Mouse (Mus musculus) gastrocnemius, postnatal 10 days (tissue): Measurements from ENCODE around the gene Vmn1r9. TPM values are rescaled to one million over a fixed set of nuclear protein-coding genes. Genes with fewer than 3 reads are reported as not detected.
"Not testable (repeated sequence)": the region's sequence is repeated elsewhere in the genome, so short reads cannot be mapped to it uniquely, and the experiment has no call there.

Experiments
- DNase-seq: peaks from one replicate; pipeline ENCODE4 v3.0.0; 2021; ENCODE audit warnings: mixed read lengths
- long read RNA-seq, 2 experiments: library from polyadenylated mRNA; stranded (forward); transcript quantifications; one replicate each; pipeline ENCODE4 v2.0.0; 2021
- total RNA-seq, 2 experiments: library from RNA; stranded (reverse); gene quantifications; 2 replicates each; pipeline ENCODE4 v1.2.3; 2021

Vmn1r9 gene
- total RNA-seq, result not detected
- long read RNA-seq, experiment 1, result 0 reads
- long read RNA-seq, experiment 2, result 0 reads

GRCm38 (mm10) chr6:57066487-57066886 is at the start of gene Vmn1r9:
TSS of gene Vmn1r9 (plus strand) at chr6:57066787.
- no peak for DNase-seq

GRCm38 (mm10) chr6:57025224-57025623 is 41.4 kb upstream of the Vmn1r9 start, which contains the start of gene Vmn1r7:
TSS of gene Vmn1r7 (minus strand) at chr6:57025324.
- DNase-seq, result not testable (repeated sequence)

GRCm38 (mm10) chr6:57031984-57032383 is 34.6 kb upstream of the Vmn1r9 start, which contains the start of gene Vmn1r8:
TSS of gene Vmn1r8 (plus strand) at chr6:57032284.
- no peak for DNase-seq

- DNase-seq, result no peak
These were observed 31.9 kb upstream of the Vmn1r9 start for GRCm38 (mm10) chr6:57034674-57035073.

GRCm38 (mm10) chr6:57063730-57064129 is 2.9 kb upstream of the Vmn1r9 start:
- no peak for DNase-seq

- DNase-seq, result no peak
These were observed 39.8 kb downstream of the Vmn1r9 start for GRCm38 (mm10) chr6:57106358-57106757.

- DNase-seq, result no peak
These were observed 42.6 kb downstream of the Vmn1r9 start, which contains the start of gene Vmn1r10 for GRCm38 (mm10) chr6:57109154-57109553. TSS of gene Vmn1r10 (plus strand) at chr6:57109454.

Other genes with a start within 250 kb of the Vmn1r9 start
- gene Fkbp9, start 234.7 kb upstream of the Vmn1r9 start, total RNA-seq, result 100 to 1,000 TPM; 120 to 138 TPM
- 10 to 100 TPM; 50.8 to 60.3 TPM for gene Nt5c3, start 142.9 kb upstream of the Vmn1r9 start, total RNA-seq
- gene Vmn1r4, start 142.8 kb upstream of the Vmn1r9 start, total RNA-seq, result under 1 TPM; 0.20 to 0.23 TPM
- gene Vmn1r5, start 96.5 kb upstream of the Vmn1r9 start, total RNA-seq, result not detected
- not detected for gene Vmn1r6, start 69.5 kb upstream of the Vmn1r9 start, total RNA-seq
- gene Vmn1r7, start 41.5 kb upstream of the Vmn1r9 start, total RNA-seq, result not detected
- not detected for gene Vmn1r8, start 34.5 kb upstream of the Vmn1r9 start, total RNA-seq
- gene Vmn1r10, start 42.7 kb downstream of the Vmn1r9 start, total RNA-seq, result not detected
- gene Vmn1r11, start 66.7 kb downstream of the Vmn1r9 start, total RNA-seq, result not detected
- gene Vmn1r12, start 90.1 kb downstream of the Vmn1r9 start, total RNA-seq, result not detected
- not detected for gene Vmn1r13, start 136.5 kb downstream of the Vmn1r9 start, total RNA-seq
- not detected for gene Vmn1r14, start 164.9 kb downstream of the Vmn1r9 start, total RNA-seq
- gene Vmn1r15, start 191.2 kb downstream of the Vmn1r9 start, total RNA-seq, result not detected